Mouse (Mus musculus) forebrain, embryonic 14.5 days (tissue): ENCODE results near the gene Lrrc17. TPM values are rescaled to one million over a fixed set of nuclear protein-coding genes. Genes with fewer than 3 reads are reported as not detected.
"Not testable (repeated sequence)": the region's sequence is repeated elsewhere in the genome, so short reads cannot be mapped to it uniquely, and the experiment has no call there.

Experiments
- ATAC-seq: fragments of 200-750 bp; cut with Nextera tagmentation; 2 replicates; pipeline ENCODE4 v1.8.0; 2017; ENCODE audit warnings: mild to moderate bottlenecking, moderate library complexity
- DNase-seq: peaks from one replicate; pipeline ENCODE4 v3.0.0-alpha.2; 2015; ENCODE audit warnings: low spot score
- H3K27ac ChIP-seq: fragments of 300-500 bp; sonication (generic); 2 replicates; pipeline ENCODE4 v1.5.1; 2014; ENCODE audit warnings: low read depth, mild to moderate bottlenecking, control low read depth, low read length, moderate library complexity
- H3K27me3 ChIP-seq: fragments of 300-500 bp; sonication (generic); replicated peaks from 2 replicates; pipeline ENCODE4 v1.6.1; 2014; ENCODE audit warnings: low read length, control low read depth, mixed read lengths; ENCODE audit not compliant: control insufficient read depth, insufficient read depth
- H3K36me3 ChIP-seq: fragments of 300-500 bp; sonication (generic); 2 replicates; pipeline ENCODE4 v1.6.1; 2014; ENCODE audit warnings: low read length, control low read depth; ENCODE audit not compliant: control insufficient read depth, insufficient read depth
- H3K4me1 ChIP-seq: fragments of 300-500 bp; sonication (generic); 2 replicates; pipeline ENCODE4 v1.6.1; 2014; ENCODE audit warnings: antibody characterized with exemption, low read length, control low read depth; ENCODE audit not compliant: control insufficient read depth, insufficient read depth
- H3K4me2 ChIP-seq: fragments of 300-500 bp; sonication (generic); 2 replicates; pipeline ENCODE4 v1.6.1; 2014; ENCODE audit warnings: mild to moderate bottlenecking, control low read depth, low read length
- H3K4me3 ChIP-seq: fragments of 300-500 bp; sonication (generic); 2 replicates; pipeline ENCODE4 v1.5.1; 2014; ENCODE audit warnings: low read depth, low read length, control low read depth
- H3K9ac ChIP-seq: fragments of 300-500 bp; sonication (generic); 2 replicates; pipeline ENCODE4 v1.6.1; 2014; ENCODE audit warnings: mild to moderate bottlenecking, low read length, control low read depth, moderate library complexity
- H3K9me3 ChIP-seq: fragments of 300-500 bp; sonication (generic); replicated peaks from 2 replicates; pipeline ENCODE4 v1.6.1; 2016; ENCODE audit warnings: low read length, control low read depth, mixed read lengths; ENCODE audit not compliant: control insufficient read depth
- WGBS: fragments of 180-500 bp; shearing (Covaris S2); extraction: QIAGEN DNeasy Blood & Tissue Kit; methylation state at CpG from one replicate; pipeline ENCODE4 v1.1.7; 2014; 5-methylcytosine and 5-hydroxymethylcytosine counted together
- polyA plus RNA-seq: library from polyadenylated mRNA; unstranded; fragments of >200 nt; fragmentation: Nextera tagmentation; extraction: Ambion mirVana; gene quantifications from 2 replicates; pipeline ENCODE4 v1.2.1, GENCODE M21; 2014

The Lrrc17 gene
- polyA plus RNA-seq, 1 experiment from 2014 or later, result 6.3 TPM

DNA sequence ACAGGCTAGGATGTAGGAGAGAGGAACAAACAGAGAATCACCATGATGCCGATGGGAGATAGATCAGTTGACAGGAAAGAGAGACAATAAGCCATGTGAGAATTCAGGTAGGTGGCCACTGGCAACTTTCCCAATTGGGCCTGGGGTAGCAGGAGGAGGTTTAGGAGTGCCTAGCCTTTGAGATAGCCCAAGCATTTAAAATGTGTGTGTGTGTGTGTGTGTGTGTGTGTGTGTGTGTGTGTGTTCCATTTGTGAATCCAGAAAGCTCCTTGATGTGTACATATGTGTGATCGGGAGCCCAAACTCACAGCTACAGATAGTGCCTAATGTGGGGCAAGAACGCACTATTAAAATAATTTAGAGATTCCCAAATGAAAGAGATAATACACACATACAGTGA, 34.8 kb downstream of the Lrrc17 start:
- no peak for ATAC-seq

GRCm38 (mm10) chr5:21586763-21587162, 43.4 kb downstream of the Lrrc17 start:
- H3K27ac ChIP-seq, result no peak overlapping the region
- ATAC-seq (no peak), DNase-seq (peak; percentile 47)
- WGBS, result 55% methylated on average over 6 of the region's 6 CpGs
- H3K9me3 ChIP-seq, result no peaks in the 10 kb centered on the region
- H3K36me3 ChIP-seq, result no peaks in the 10 kb centered on the region
- H3K27me3 ChIP-seq, result no peaks in the 10 kb centered on the region
- H3K4me1 ChIP-seq, result no peaks in the 10 kb centered on the region
- no peak overlapping the region for H3K4me2 ChIP-seq
- H3K4me3 ChIP-seq, result no peak overlapping the region
- H3K9ac ChIP-seq, result no peak overlapping the region

More for the DNA sequence above, 34.8 kb downstream of the Lrrc17 start:
- no peak overlapping the region for H3K4me2 ChIP-seq
- H3K27me3 ChIP-seq, result no peaks in the 10 kb centered on the region
- 87% methylated on average over 3 of the region's 3 CpGs for WGBS
- DNase-seq, result no peak
- no peak overlapping the region for H3K9ac ChIP-seq
- no peak overlapping the region for H3K4me3 ChIP-seq
- no peaks in the 10 kb centered on the region for H3K9me3 ChIP-seq
- H3K36me3 ChIP-seq, result no peaks in the 10 kb centered on the region
- no peaks in the 10 kb centered on the region for H3K4me1 ChIP-seq
- no peak overlapping the region for H3K27ac ChIP-seq

- Histone ChIP-seq H3K36me3 (no peaks in the 10 kb centered on the region), H3K27ac (no peak overlapping the region), H3K9ac (no peak overlapping the region), H3K4me1 (no peaks in the 10 kb centered on the region), H3K4me2 (no peak overlapping the region), H3K4me3 (no peak overlapping the region), H3K27me3 (no peaks in the 10 kb centered on the region), H3K9me3 (no peaks in the 10 kb centered on the region)
- no peak for DNase-seq
- 78% methylated on average over 7 of the region's 7 CpGs for WGBS
- no peak for ATAC-seq
Observed at GRCm38 (mm10) chr5:21587683-21588082, 44.3 kb downstream of the Lrrc17 start.

DNA sequence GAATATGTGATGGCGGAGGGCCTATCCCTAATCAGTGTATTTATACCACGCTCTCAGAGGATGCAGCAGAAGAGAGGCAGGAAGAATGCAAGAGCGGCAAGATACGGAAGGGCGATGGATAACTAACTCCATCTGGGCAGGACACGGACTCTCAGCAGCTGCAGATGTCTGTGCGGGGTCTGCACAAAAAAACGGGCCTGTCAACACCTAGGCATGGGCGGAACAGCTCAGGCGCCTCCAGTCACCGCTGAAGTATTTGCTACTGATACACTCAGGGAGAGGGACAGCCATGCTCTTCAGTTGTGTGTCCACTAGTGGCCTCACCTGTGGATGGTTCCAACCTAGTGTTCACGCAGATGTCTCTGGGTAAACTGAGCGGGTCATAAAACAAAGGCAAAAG, 44.9 kb downstream of the Lrrc17 start:
- H3K9me3 ChIP-seq, result no peaks in the 10 kb centered on the region
- H3K27ac ChIP-seq, result no peak overlapping the region
- H3K9ac ChIP-seq, result no peak overlapping the region
- H3K4me3 ChIP-seq, result no peak overlapping the region
- no peak overlapping the region for H3K4me2 ChIP-seq
- 95% methylated on average over 13 of the region's 13 CpGs for WGBS
- DNase-seq (no peak), ATAC-seq (no peak)
- no peaks in the 10 kb centered on the region for H3K4me1 ChIP-seq
- no peaks in the 10 kb centered on the region for H3K27me3 ChIP-seq
- no peaks in the 10 kb centered on the region for H3K36me3 ChIP-seq

- H3K27me3 ChIP-seq, result no peaks in the 10 kb centered on the region
- no peak overlapping the region for H3K4me2 ChIP-seq
- ATAC-seq (no peak), DNase-seq (no peak)
- H3K4me3 ChIP-seq, result no peak overlapping the region
- H3K9me3 ChIP-seq, result no peaks in the 10 kb centered on the region
- 91% methylated on average over 2 of the region's 2 CpGs for WGBS
- H3K4me1 ChIP-seq, result no peaks in the 10 kb centered on the region
- no peak overlapping the region for H3K27ac ChIP-seq
- H3K36me3 ChIP-seq, result no peaks in the 10 kb centered on the region
- H3K9ac ChIP-seq, result no peak overlapping the region
Observed at GRCm38 (mm10) chr5:21592106-21592505, 48.7 kb downstream of the Lrrc17 start.

DNA sequence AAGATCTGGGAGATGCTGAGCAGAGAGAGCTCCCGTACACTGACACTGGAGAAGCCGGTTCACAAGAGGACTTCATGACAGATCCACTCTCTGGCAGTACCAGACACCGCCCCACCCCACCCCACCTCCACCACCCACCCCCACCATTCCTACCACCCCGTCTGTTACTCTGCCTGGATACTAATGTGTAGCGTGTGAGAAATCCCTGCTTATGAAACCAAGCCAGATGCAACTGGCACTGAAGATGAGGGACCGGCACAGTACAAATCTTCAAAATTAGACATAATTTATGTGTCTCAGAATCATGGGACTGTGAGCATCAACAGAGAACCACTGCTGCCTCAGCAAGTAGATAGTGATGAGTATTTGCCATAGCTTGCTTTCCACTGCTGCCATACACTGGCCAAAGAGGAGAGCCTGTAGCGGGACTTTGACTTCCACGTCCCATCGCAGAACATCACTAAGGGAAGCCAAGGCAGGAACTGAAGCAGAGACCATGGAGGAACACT, 49.9 kb downstream of the Lrrc17 start:
- Histone ChIP-seq H3K9me3 (no peaks in the 10 kb centered on the region), H3K27me3 (no peaks in the 10 kb centered on the region), H3K4me2 (no peak overlapping the region), H3K27ac (no peak overlapping the region), H3K4me1 (no peaks in the 10 kb centered on the region), H3K4me3 (no peak overlapping the region), H3K36me3 (no peaks in the 10 kb centered on the region), H3K9ac (no peak overlapping the region)
- WGBS, result 90% methylated on average over 9 of the region's 9 CpGs
- DNase-seq (no peak), ATAC-seq (no peak)

- DNase-seq, H3K27me3 ChIP-seq, H3K9ac ChIP-seq, H3K4me2 ChIP-seq, H3K27ac ChIP-seq, H3K36me3 ChIP-seq, H3K4me3 ChIP-seq, H3K9me3 ChIP-seq, ATAC-seq, H3K4me1 ChIP-seq: not testable (repeated sequence)
- 81% methylated on average over 2 of the region's 2 CpGs for WGBS
Observed at GRCm38 (mm10) chr5:21599536-21599935, 56.2 kb downstream of the Lrrc17 start.

DNA sequence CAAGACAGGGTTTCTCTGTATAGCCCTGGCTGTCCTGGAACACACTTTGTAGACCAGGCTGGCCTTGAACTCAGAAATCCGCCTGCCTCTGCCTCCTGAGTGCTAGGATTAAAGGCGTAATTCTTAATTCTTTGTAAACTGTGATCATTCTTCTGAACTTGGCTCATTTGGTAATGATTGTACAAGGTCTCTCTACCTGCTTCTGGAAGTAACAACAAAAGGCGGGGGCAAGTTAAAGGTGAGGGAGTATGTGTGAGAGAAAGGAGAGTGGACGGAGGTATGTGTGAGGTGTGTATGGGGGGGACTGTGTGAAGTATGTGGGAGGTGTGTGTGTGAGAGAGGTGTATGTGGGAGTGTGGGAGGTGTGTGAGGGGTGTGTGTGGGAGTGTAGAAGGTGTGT, 56.6 kb downstream of the Lrrc17 start:
- no peaks in the 10 kb centered on the region for H3K27me3 ChIP-seq
- ATAC-seq (no peak), DNase-seq (no peak)
- 94% methylated on average over 4 of the region's 4 CpGs for WGBS
- no peaks in the 10 kb centered on the region for H3K4me1 ChIP-seq
- H3K4me3 ChIP-seq, result no peak overlapping the region
- no peak overlapping the region for H3K4me2 ChIP-seq
- H3K36me3 ChIP-seq, result no peaks in the 10 kb centered on the region
- no peak overlapping the region for H3K9ac ChIP-seq
- H3K27ac ChIP-seq, result no peak overlapping the region
- H3K9me3 ChIP-seq, result no peaks in the 10 kb centered on the region

GRCm38 (mm10) chr5:21605936-21606335, 62.6 kb downstream of the Lrrc17 start:
- ATAC-seq, result no peak
- no peak overlapping the region for H3K4me2 ChIP-seq
- no peak overlapping the region for H3K4me3 ChIP-seq
- no peak overlapping the region for H3K27ac ChIP-seq
- H3K36me3 ChIP-seq, result no peaks in the 10 kb centered on the region
- no peaks in the 10 kb centered on the region for H3K9me3 ChIP-seq
- 75% methylated on average over 6 of the region's 6 CpGs for WGBS
- H3K27me3 ChIP-seq, result no peaks in the 10 kb centered on the region
- no peaks in the 10 kb centered on the region for H3K4me1 ChIP-seq
- no peak overlapping the region for H3K9ac ChIP-seq
- DNase-seq, result no peak
